Mouse (Mus musculus) heart, adult 2 months (tissue): ENCODE results near the gene Atp6v1fnb. TPM values are rescaled to one million over a fixed set of nuclear protein-coding genes. Genes with fewer than 3 reads are reported as not detected.

ENCODE experiments used
- DNase-seq, 2 experiments: peaks; one replicate each; pipeline ENCODE4 v3.0.0; 2021
- H3K27ac ChIP-seq: fragments of 200-600 bp; 2 replicates; pipeline ENCODE4 v1.8.1; 2022
- H3K27me3 ChIP-seq: fragments of 200-500 bp; 2 replicates; pipeline ENCODE4 v1.6.1; 2012; ENCODE audit warnings: mild to moderate bottlenecking, low read length, inconsistent platforms, mixed read lengths; ENCODE audit not compliant: control insufficient read depth, insufficient read depth
- H3K36me3 ChIP-seq: fragments of 200-500 bp; 2 replicates; pipeline ENCODE4 v1.6.1; 2012; ENCODE audit warnings: low read length, inconsistent platforms; ENCODE audit not compliant: control insufficient read depth, insufficient read depth
- H3K4me1 ChIP-seq: fragments of 200-500 bp; 2 replicates; pipeline ENCODE4 v1.6.1; 2011; ENCODE audit warnings: low read length; ENCODE audit not compliant: control insufficient read depth, insufficient read depth
- H3K4me3 ChIP-seq: fragments of 200-600 bp; 2 replicates; pipeline ENCODE4 v1.8.1; 2022
- H3K79me2 ChIP-seq: fragments of 200-500 bp; replicated peaks from 2 replicates; pipeline ENCODE4 v1.6.1; 2012; ENCODE audit warnings: mild to moderate bottlenecking, inconsistent platforms, low read length, moderate library complexity, mixed read lengths; ENCODE audit not compliant: control insufficient read depth, insufficient read depth
- H3K9ac ChIP-seq: fragments of 200-500 bp; 2 replicates; pipeline ENCODE4 v1.6.1; 2012; ENCODE audit warnings: low read depth, mild to moderate bottlenecking, control low read depth, inconsistent platforms, low read length, mixed read lengths
- CTCF ChIP-seq: fragments of 200-600 bp; IDR thresholded peaks from 2 replicates; pipeline ENCODE4 v1.8.1; 2022; ENCODE audit warnings: antibody characterized with exemption, mild to moderate bottlenecking, moderate library complexity
- EP300 ChIP-seq: fragments of 200-500 bp; IDR thresholded peaks from 2 replicates; pipeline ENCODE4 v1.6.1; 2011; ENCODE audit warnings: low read depth, low read length, control low read depth; ENCODE audit not compliant: insufficient read depth
- POLR2A ChIP-seq: fragments of 200-500 bp; IDR thresholded peaks from 2 replicates; pipeline ENCODE4 v1.6.1; 2011; ENCODE audit warnings: mild to moderate bottlenecking, low read depth, low read length, control low read depth; ENCODE audit not compliant: insufficient read depth
- WGBS: fragments of 180-500 bp; shearing (Covaris S2); methylation state at CpG from one replicate; pipeline ENCODE4 v1.1.7; 2018; 5-methylcytosine and 5-hydroxymethylcytosine counted together
- intact Hi-C: fragments of 180-260 bp; cut with DNase I; formaldehyde crosslinking; loops from one replicate; pipeline ENCODE4 v1.15.1; 2025
- polyA plus RNA-seq: library from polyadenylated mRNA; depleted of rRNA; stranded (reverse); fragments of >200 nt; gene quantifications from 2 replicates; pipeline ENCODE4 v1.2.3, GENCODE M21; 2012
- total RNA-seq, 2 experiments: library from RNA; stranded (reverse); gene quantifications; 2 replicates each; pipeline ENCODE4 v1.2.3; 2021

The Atp6v1fnb gene
- total and polyA plus RNA-seq, 3 experiments, result not detected

- H3K79me2 ChIP-seq, result no peaks in the 10 kb centered on the region
- no peaks in the 10 kb centered on the region for H3K36me3 ChIP-seq
- no peak overlapping the region for H3K4me3 ChIP-seq
- intact Hi-C loops, result no loop called here
- no peaks in the 10 kb centered on the region for H3K4me1 ChIP-seq
- H3K27me3 ChIP-seq, result peaks cover 1% of the 10 kb centered on the region; the same call in 1 of the 2 replicates
- no peak overlapping the region for H3K9ac ChIP-seq
- DNase-seq, result no peak
- 61% methylated on average over 4 of the region's 4 CpGs for WGBS
- no peak for TF ChIP-seq CTCF
- TF ChIP-seq POLR2A, result no peak
- TF ChIP-seq EP300, result no peak
- H3K27ac ChIP-seq, result no peak overlapping the region
Observed at GRCm38 (mm10) chr6:29494101-29494500, 22.9 kb downstream of the Atp6v1fnb start.

- Histone ChIP-seq H3K36me3 (no peaks in the 10 kb centered on the region), H3K4me3 (no peak overlapping the region), H3K9ac (no peak overlapping the region), H3K27me3 (peaks cover 1% of the 10 kb centered on the region; the same call in 1 of the 2 replicates), H3K79me2 (no peaks in the 10 kb centered on the region), H3K27ac (no peak overlapping the region), H3K4me1 (no peaks in the 10 kb centered on the region)
- DNase-seq, result no peak
- intact Hi-C loops, result no loop called here
- 39% methylated on average over 25 of the region's 25 CpGs for WGBS
- no peak for TF ChIP-seq POLR2A
- TF ChIP-seq EP300, result no peak
- no peak for TF ChIP-seq CTCF
Observed at GRCm38 (mm10) chr6:29496270-29496669, 25.0 kb downstream of the Atp6v1fnb start.

- Histone ChIP-seq H3K27ac (no peak overlapping the region), H3K27me3 (peaks cover 1% of the 10 kb centered on the region; the same call in 1 of the 2 replicates), H3K4me1 (no peaks in the 10 kb centered on the region), H3K79me2 (no peaks in the 10 kb centered on the region), H3K4me3 (no peak overlapping the region), H3K9ac (no peak overlapping the region), H3K36me3 (no peaks in the 10 kb centered on the region)
- no peak for TF ChIP-seq CTCF
- no peak for TF ChIP-seq POLR2A
- TF ChIP-seq EP300, result no peak
- WGBS, result 48% methylated on average over 2 of the region's 2 CpGs
- intact Hi-C loops, result no loop called here
- no peak for DNase-seq
Observed at GRCm38 (mm10) chr6:29497791-29498190, 26.6 kb downstream of the Atp6v1fnb start.

- H3K9ac ChIP-seq, result no peak overlapping the region
- WGBS, result 83% methylated on average over 7 of the region's 7 CpGs
Observed at GRCm38 (mm10) chr6:29500177-29500576, 28.9 kb downstream of the Atp6v1fnb start.

GRCm38 (mm10) chr6:29500810-29501209 lies 29.6 kb downstream of the Atp6v1fnb start:
- Histone ChIP-seq H3K9ac (no peak overlapping the region), H3K36me3 (no peaks in the 10 kb centered on the region), H3K4me1 (no peaks in the 10 kb centered on the region), H3K4me3 (no peak overlapping the region), H3K79me2 (no peaks in the 10 kb centered on the region), H3K27ac (no peak overlapping the region), H3K27me3 (peaks cover 1% of the 10 kb centered on the region; the same call in 1 of the 2 replicates)
- intact Hi-C loops, result no loop called here
- TF ChIP-seq POLR2A (no peak), CTCF (no peak), EP300 (no peak)
- 94% methylated on average over 6 of the region's 6 CpGs for WGBS
- DNase-seq, result no peak

More at GRCm38 (mm10) chr6:29500177-29500576, 28.9 kb downstream of the Atp6v1fnb start:
- Histone ChIP-seq H3K79me2 (no peaks in the 10 kb centered on the region), H3K4me3 (no peak overlapping the region), H3K36me3 (no peaks in the 10 kb centered on the region), H3K27me3 (peaks cover 1% of the 10 kb centered on the region; the same call in 1 of the 2 replicates), H3K27ac (no peak overlapping the region), H3K4me1 (no peaks in the 10 kb centered on the region)
- no peak for DNase-seq
- no peak for TF ChIP-seq CTCF
- no peak for TF ChIP-seq POLR2A
- no peak for TF ChIP-seq EP300
- intact Hi-C loops, result no loop called here

DNA sequence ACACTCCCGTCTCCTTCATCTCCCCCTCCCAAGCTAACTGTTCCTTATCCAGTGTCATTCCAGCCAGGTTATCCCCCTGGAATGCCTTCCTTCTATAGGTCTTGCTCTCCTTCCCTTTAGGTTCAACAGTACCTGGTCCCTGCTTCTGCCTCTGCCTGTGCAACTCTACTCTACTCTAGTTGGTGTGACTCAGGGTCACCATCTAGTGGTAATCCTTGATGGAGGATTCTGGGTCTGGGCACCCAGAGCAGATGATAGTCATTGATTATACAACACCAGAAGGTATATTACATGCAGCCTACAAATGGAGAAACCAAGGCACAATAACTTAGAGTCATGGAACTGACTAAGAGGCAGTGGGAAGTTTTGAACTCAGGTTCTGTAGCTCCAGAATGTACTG lies 30.4 kb downstream of the Atp6v1fnb start:
- no peak overlapping the region for H3K27ac ChIP-seq
- intact Hi-C loops, result no loop called here

More for the DNA sequence above, 30.4 kb downstream of the Atp6v1fnb start:
- Histone ChIP-seq H3K79me2 (no peaks in the 10 kb centered on the region), H3K4me1 (no peaks in the 10 kb centered on the region), H3K36me3 (no peaks in the 10 kb centered on the region), H3K27me3 (no peaks in the 10 kb centered on the region), H3K4me3 (no peak overlapping the region), H3K9ac (no peak overlapping the region)
- TF ChIP-seq POLR2A (no peak), CTCF (peak; percentile 52), EP300 (no peak)
- no peak for DNase-seq
- 92% methylated on average over 1 of the region's 1 CpGs for WGBS
